Mouse (Mus musculus) liver, adult (tissue): ENCODE results near the gene Mtmr10.

Experiments used
- GATA4 ChIP-seq: IDR thresholded peaks from 2 replicates; pipeline ENCODE4 v1.6.1; 2014; ENCODE audit warnings: mild to moderate bottlenecking, low read length; ENCODE audit not compliant: insufficient replicate concordance

Mtmr10 gene

GRCm38 (mm10) chr7:64287414-64288091 is at the start of gene Mtmr10:
TSS of gene Mtmr10 (plus strand) at chr7:64287653.
- peak; percentile 33; the same call in 1 of the 2 replicates for TF ChIP-seq GATA4

GRCm38 (mm10) chr7:64237747-64238146 is 49.7 kb upstream of the Mtmr10 start:
- TF ChIP-seq GATA4 = no peak

- no peak for TF ChIP-seq GATA4
These were observed 48.9 kb upstream of the Mtmr10 start for GRCm38 (mm10) chr7:64238410-64239086.

DNA sequence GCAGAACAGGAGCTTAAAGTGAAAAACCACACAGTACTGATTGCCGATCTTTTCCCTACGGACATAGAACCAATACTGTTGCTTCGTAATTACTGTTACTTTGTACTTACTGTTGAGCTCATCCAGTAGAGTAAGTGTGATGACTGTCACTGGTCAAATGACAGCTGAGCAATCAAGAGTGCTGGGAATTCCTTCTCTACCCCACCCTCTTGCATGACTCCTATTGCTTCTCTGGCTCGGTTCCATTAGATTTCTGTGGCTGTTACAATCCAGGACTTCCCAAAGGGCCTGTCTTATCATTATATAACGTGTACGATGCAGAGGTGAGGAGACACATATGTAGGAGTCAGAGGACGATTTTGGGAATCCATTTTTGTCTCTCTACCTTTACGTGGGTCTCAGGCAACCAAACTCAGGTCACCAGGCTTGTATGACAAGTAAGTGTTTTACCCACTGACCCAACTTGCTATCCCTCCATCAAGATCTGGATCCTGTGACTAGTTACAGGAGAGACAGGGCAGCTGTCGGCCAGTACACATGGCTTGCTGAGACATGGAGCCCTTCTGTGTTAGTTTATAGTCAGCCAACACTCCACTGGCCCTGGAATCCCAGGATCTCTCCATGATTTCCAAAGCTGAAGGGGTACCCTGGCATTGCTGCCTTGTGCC is 48.2 kb upstream of the Mtmr10 start:
- no peak for TF ChIP-seq GATA4

- no peak for TF ChIP-seq GATA4
These were observed 47.6 kb upstream of the Mtmr10 start for GRCm38 (mm10) chr7:64239806-64240315.

- TF ChIP-seq GATA4 = no peak
These were observed 45.0 kb upstream of the Mtmr10 start for GRCm38 (mm10) chr7:64242424-64242823.

GRCm38 (mm10) chr7:64244371-64244770 is 43.1 kb upstream of the Mtmr10 start:
- no peak for TF ChIP-seq GATA4

DNA sequence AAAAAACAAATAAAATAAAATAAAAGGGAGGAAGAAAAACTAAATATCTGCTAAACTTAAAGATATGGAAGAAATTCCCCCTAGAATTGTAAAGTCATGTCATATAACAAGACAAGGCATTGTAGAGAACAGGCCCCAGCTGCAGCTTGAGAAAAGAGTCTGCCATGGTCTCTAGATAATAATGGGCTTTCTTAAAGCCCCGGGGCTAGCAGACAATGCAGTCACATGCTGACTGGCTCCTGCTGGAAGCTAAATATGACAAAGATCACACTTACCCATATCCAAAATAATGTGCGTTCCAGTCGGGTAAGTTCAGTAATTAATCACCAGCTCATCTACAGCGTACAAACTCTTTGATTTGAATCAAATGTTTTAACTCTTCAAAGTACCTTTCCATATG is 40.7 kb upstream of the Mtmr10 start:
- no peak for TF ChIP-seq GATA4

- TF ChIP-seq GATA4 = no peak
These were observed 39.1 kb upstream of the Mtmr10 start for GRCm38 (mm10) chr7:64248352-64248751.

GRCm38 (mm10) chr7:64249715-64250114 is 37.7 kb upstream of the Mtmr10 start:
- no peak for TF ChIP-seq GATA4

- TF ChIP-seq GATA4 = no peak
These were observed 37.0 kb upstream of the Mtmr10 start for GRCm38 (mm10) chr7:64250417-64250816.

DNA sequence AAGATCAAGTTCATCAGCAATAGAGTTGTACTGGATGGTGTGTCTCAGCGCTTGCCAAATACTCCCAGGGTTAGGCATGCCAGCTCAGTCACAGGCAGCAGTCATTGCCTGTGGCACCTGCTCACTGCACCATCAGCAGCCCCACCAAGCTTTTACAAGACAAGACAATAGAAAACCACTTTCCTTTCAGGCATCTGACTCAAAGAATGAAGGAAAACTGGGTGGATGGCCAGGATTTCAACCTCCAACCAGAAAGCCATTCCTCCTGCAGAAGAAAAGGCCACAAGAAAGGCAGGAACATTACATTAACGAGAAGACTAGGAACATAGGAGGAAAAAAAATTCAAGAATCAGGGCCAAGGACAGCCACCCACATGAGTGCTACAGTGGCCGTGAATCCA is 33.7 kb upstream of the Mtmr10 start:
- no peak for TF ChIP-seq GATA4

DNA sequence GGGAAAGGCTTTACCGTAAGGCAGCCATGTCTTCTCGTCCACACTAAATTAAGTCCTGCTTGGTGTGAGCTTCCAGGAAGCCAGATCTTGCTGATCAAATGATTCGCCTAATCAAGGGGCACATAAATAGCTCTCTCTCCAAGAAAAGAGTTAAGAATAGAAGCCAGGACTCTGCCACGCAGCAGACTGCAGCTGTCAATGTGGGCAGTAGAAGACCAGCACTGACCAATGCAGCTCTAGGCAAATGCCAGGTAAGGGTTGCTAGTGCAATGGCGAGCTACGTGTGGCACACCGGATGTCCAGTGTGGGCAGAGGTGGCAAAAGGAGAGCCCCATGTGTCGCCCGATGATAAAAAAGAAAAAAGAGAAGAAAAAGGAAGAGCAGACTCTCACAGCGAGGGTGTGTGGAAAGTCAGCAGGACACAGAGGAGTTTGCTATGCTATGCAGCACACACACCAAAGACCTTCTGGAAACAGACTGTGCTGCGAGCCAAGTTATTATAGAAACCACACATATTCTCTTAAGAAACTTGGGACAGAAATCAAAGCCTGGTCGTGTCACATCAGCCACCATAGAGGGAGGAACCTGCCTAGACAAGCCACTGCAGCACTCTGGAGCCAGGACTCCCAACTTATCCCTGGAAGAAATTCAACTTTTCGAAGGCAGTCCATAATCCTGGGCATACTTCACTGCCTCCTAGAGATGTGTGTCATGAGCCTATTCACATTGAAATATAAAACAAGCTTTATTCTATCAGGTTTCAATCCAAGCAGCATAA is 21.8 kb upstream of the Mtmr10 start:
- TF ChIP-seq GATA4 = no peak

- TF ChIP-seq GATA4 = no peak
These were observed 20.9 kb upstream of the Mtmr10 start for GRCm38 (mm10) chr7:64266587-64266986.

- TF ChIP-seq GATA4 = no peak
These were observed 15.5 kb upstream of the Mtmr10 start for GRCm38 (mm10) chr7:64271926-64272325.
